Comparison of ENCODE assay signal across 7 mouse cellular contexts in genomic region chr4:135972911-135973811, GRCm38 (mm10). TPM values are rescaled to one million over a fixed set of nuclear protein-coding genes. Genes with fewer than 3 reads are reported as not detected.
DNase-seq lines count a peak whose midpoint lies in the region; ATAC-seq and TF ChIP-seq lines count a peak whose summit lies in the region.

No protein-coding gene starts in this region.

- H3K4me3 ChIP-seq in lung, adult 2 months (replicated peaks; ENCODE audit: extremely low read depth, low read depth, low read length) = peak overlapping the region; percentile 82
- peak overlapping the region; percentile 40 for H3K4me3 ChIP-seq in cortical plate, adult 2 months (ENCODE audit: insufficient read depth, low read length)
- H3K4me3 ChIP-seq in hindbrain, embryonic 13.5 days = peak overlapping the region; percentile 99
- peak overlapping the region; percentile 100 for H3K4me3 ChIP-seq in midbrain, embryonic 13.5 days (replicated peaks)

- peak overlapping the region; percentile 99 for H3K4me2 ChIP-seq in hindbrain, embryonic 13.5 days
- H3K4me2 ChIP-seq in midbrain, embryonic 13.5 days (replicated peaks) = peak overlapping the region; percentile 98

- TF ChIP-seq POLR2A in lung, adult 2 months (IDR thresholded peaks at IDR 0.05; ENCODE audit: borderline replicate concordance, extremely low read depth, low read depth, low read length) = no peak
- TF ChIP-seq POLR2A in cortical plate, adult 2 months (IDR thresholded peaks at IDR 0.05; ENCODE audit: extremely low read depth, insufficient read depth, low read length) = no peak

- no peak; the same call in 1 of the 2 replicates for ATAC-seq in hindbrain, embryonic 13.5 days (ENCODE audit: low FRiP score)
- no peak for ATAC-seq in midbrain, embryonic 13.5 days

- H3K36me3 ChIP-seq in hindbrain, embryonic 13.5 days = peaks cover 59% of the 10 kb centered on the region
- peaks cover 59% of the 10 kb centered on the region for H3K36me3 ChIP-seq in midbrain, embryonic 13.5 days

- no peaks in the 10 kb centered on the region for H3K9me3 ChIP-seq in hindbrain, embryonic 13.5 days
- H3K9me3 ChIP-seq in midbrain, embryonic 13.5 days = no peaks in the 10 kb centered on the region

- peak overlapping the region; percentile 97 for H3K9ac ChIP-seq in hindbrain, embryonic 13.5 days
- H3K9ac ChIP-seq in midbrain, embryonic 13.5 days (replicated peaks) = peak overlapping the region; percentile 96

- 45% methylated on average over 13 of the region's 13 CpGs for WGBS in lung, adult 2 months
- WGBS in hindbrain, embryonic 13.5 days = 74% methylated on average over 13 of the region's 13 CpGs
- WGBS in midbrain, embryonic 13.5 days = 79% methylated on average over 13 of the region's 13 CpGs

- no peaks in the 10 kb centered on the region for H3K27me3 ChIP-seq in hindbrain, embryonic 13.5 days
- no peaks in the 10 kb centered on the region for H3K27me3 ChIP-seq in midbrain, embryonic 13.5 days

- no peak for DNase-seq in lung, adult 2 months
- no peak for DNase-seq in lung, postnatal 10 days
- DNase-seq in gastrocnemius, adult 18-20 months (ENCODE audit: low spot score) = no peak
- no peak for DNase-seq in layer of hippocampus, postnatal 25 days (ENCODE audit: extremely low spot score in 1 of 2, low spot score in 1 of 2)

- TF ChIP-seq CTCF in lung, adult 2 months (IDR thresholded peaks at IDR 0.05; ENCODE audit: insufficient read depth, low read length) = no peak
- no peak for TF ChIP-seq CTCF in cortical plate, adult 2 months (IDR thresholded peaks at IDR 0.05; ENCODE audit: extremely low read depth, insufficient read depth, low read length)

- peaks cover 10% of the 10 kb centered on the region for H3K4me1 ChIP-seq in lung, adult 2 months (ENCODE audit: control insufficient read depth, insufficient read depth, low read length)
- peaks cover 3% of the 10 kb centered on the region; the same call in 1 of the 2 replicates for H3K4me1 ChIP-seq in cortical plate, adult 2 months (ENCODE audit: control insufficient read depth, insufficient read depth, low read length)
- peaks cover 33% of the 10 kb centered on the region for H3K4me1 ChIP-seq in hindbrain, embryonic 13.5 days (replicated peaks)
- peaks cover 20% of the 10 kb centered on the region for H3K4me1 ChIP-seq in midbrain, embryonic 13.5 days (replicated peaks)

- H3K27ac ChIP-seq in cortical plate, adult 2 months (ENCODE audit: insufficient read depth, low read length) = no peak overlapping the region
- peak overlapping the region; percentile 81; the same call in 1 of the 2 replicates for H3K27ac ChIP-seq in hindbrain, embryonic 13.5 days
- peak overlapping the region; percentile 74; the same call in 1 of the 2 replicates for H3K27ac ChIP-seq in midbrain, embryonic 13.5 days

RNA-seq across cellular contexts. Expression of gene Lypla2, which starts 0.7 kb away (rescaled TPM):
- polyA plus RNA-seq in lung, adult 2 months (2012; rRNA removed) = 123 TPM in 2 replicates
- polyA plus RNA-seq in cortical plate, adult 2 months (2012; rRNA removed) = 98.6 and 108 TPM in 2 replicates
- polyA plus RNA-seq in hindbrain, embryonic 13.5 days (2015; fragmentation: Nextera tagmentation; extraction: Ambion mirVana) = 209 and 211 TPM in 2 replicates
- polyA plus RNA-seq in midbrain, embryonic 13.5 days (2015; fragmentation: Nextera tagmentation; extraction: Ambion mirVana) = 190 and 210 TPM in 2 replicates
- total RNA-seq in gastrocnemius, adult 18-20 months (2021) = 10 to 100 TPM; 25.2 to 29.8 TPM
- total RNA-seq in layer of hippocampus, postnatal 25 days (2021) = 100 to 1,000 TPM in 1 of 2 experiments, 10 to 100 TPM in 1; 94.7 to 110 TPM

RNA-seq across cellular contexts. Expression of gene Gale, which starts 9.6 kb away (rescaled TPM):
- polyA plus RNA-seq in lung, adult 2 months (2012; rRNA removed) = 19.5 and 25.0 TPM in 2 replicates
- polyA plus RNA-seq in cortical plate, adult 2 months (2012; rRNA removed) = 35.9 and 38.9 TPM in 2 replicates
- 39.5 and 41.2 TPM in 2 replicates for polyA plus RNA-seq in hindbrain, embryonic 13.5 days (2015; fragmentation: Nextera tagmentation; extraction: Ambion mirVana)
- polyA plus RNA-seq in midbrain, embryonic 13.5 days (2015; fragmentation: Nextera tagmentation; extraction: Ambion mirVana) = 39.0 and 40.1 TPM in 2 replicates
- total RNA-seq in gastrocnemius, adult 18-20 months (2021) = under 1 TPM; 0.73 to 0.97 TPM
- 10 to 100 TPM; 23.1 to 31.6 TPM for total RNA-seq in layer of hippocampus, postnatal 25 days (2021)

RNA-seq across cellular contexts. Expression of gene Pithd1, which starts 13.9 kb away (rescaled TPM):
- polyA plus RNA-seq in lung, adult 2 months (2012; rRNA removed) = 33.5 and 48.0 TPM in 2 replicates
- polyA plus RNA-seq in cortical plate, adult 2 months (2012; rRNA removed) = 103 and 110 TPM in 2 replicates
- polyA plus RNA-seq in hindbrain, embryonic 13.5 days (2015; fragmentation: Nextera tagmentation; extraction: Ambion mirVana) = 54.3 and 58.3 TPM in 2 replicates
- 55.0 and 57.3 TPM in 2 replicates for polyA plus RNA-seq in midbrain, embryonic 13.5 days (2015; fragmentation: Nextera tagmentation; extraction: Ambion mirVana)
- total RNA-seq in gastrocnemius, adult 18-20 months (2021) = 10 to 100 TPM; 25.3 to 26.3 TPM
- total RNA-seq in layer of hippocampus, postnatal 25 days (2021) = 10 to 100 TPM; 84.3 to 89.7 TPM

RNA-seq across cellular contexts. Expression of gene Hmgcl, which starts 26.9 kb away (rescaled TPM):
- polyA plus RNA-seq in lung, adult 2 months (2012; rRNA removed) = 43.8 and 49.6 TPM in 2 replicates
- polyA plus RNA-seq in cortical plate, adult 2 months (2012; rRNA removed) = 46.4 and 50.5 TPM in 2 replicates
- polyA plus RNA-seq in hindbrain, embryonic 13.5 days (2015; fragmentation: Nextera tagmentation; extraction: Ambion mirVana) = 52.9 and 56.5 TPM in 2 replicates
- 50.3 and 51.0 TPM in 2 replicates for polyA plus RNA-seq in midbrain, embryonic 13.5 days (2015; fragmentation: Nextera tagmentation; extraction: Ambion mirVana)
- total RNA-seq in gastrocnemius, adult 18-20 months (2021) = 10 to 100 TPM; 38.5 to 40.1 TPM
- 10 to 100 TPM; 34.0 to 37.1 TPM for total RNA-seq in layer of hippocampus, postnatal 25 days (2021)

RNA-seq across cellular contexts. Expression of gene Eloa, which starts 48.4 kb away (rescaled TPM):
- 8.5 and 11.7 TPM in 2 replicates for polyA plus RNA-seq in lung, adult 2 months (2012; rRNA removed)
- 16.5 and 16.8 TPM in 2 replicates for polyA plus RNA-seq in cortical plate, adult 2 months (2012; rRNA removed)
- 27.7 and 28.6 TPM in 2 replicates for polyA plus RNA-seq in hindbrain, embryonic 13.5 days (2015; fragmentation: Nextera tagmentation; extraction: Ambion mirVana)
- 27.8 and 30.1 TPM in 2 replicates for polyA plus RNA-seq in midbrain, embryonic 13.5 days (2015; fragmentation: Nextera tagmentation; extraction: Ambion mirVana)
- total RNA-seq in gastrocnemius, adult 18-20 months (2021) = 10 to 100 TPM; 62.0 to 62.3 TPM
- 10 to 100 TPM; 31.3 to 31.4 TPM for total RNA-seq in layer of hippocampus, postnatal 25 days (2021)

Comparison
In these comparisons a context has a peak if more than half of its experiments do, and no peak if none do; other contexts are left out.
1. H3K4me3 ChIP-seq: peak in every context shown above with its lines; median percentile 100 in midbrain, embryonic 13.5 days; 99 in hindbrain, embryonic 13.5 days; 82 in lung, adult 2 months; 40 in cortical plate, adult 2 months.